Mouse (Mus musculus): ENCODE measurements around the gene F2rl1.
"Not testable (repeated sequence)": the region's sequence is repeated elsewhere in the genome, so short reads cannot be mapped to it uniquely, and the experiment has no call there.

The F2rl1 gene

GRCm38 (mm10) chr13:95533121-95533520 lies 8.1 kb upstream of the F2rl1 start:
- DNase-seq: not testable (repeated sequence)

- peak; percentile 33 for DNase-seq
Measured at GRCm38 (mm10) chr13:95531273-95532045, 6.4 kb upstream of the F2rl1 start.

GRCm38 (mm10) chr13:95529246-95529645 lies 4.2 kb upstream of the F2rl1 start:
- no peak for DNase-seq

- DNase-seq: no peak
Measured at GRCm38 (mm10) chr13:95524424-95524673, 678 bp downstream of the F2rl1 start.

DNA sequence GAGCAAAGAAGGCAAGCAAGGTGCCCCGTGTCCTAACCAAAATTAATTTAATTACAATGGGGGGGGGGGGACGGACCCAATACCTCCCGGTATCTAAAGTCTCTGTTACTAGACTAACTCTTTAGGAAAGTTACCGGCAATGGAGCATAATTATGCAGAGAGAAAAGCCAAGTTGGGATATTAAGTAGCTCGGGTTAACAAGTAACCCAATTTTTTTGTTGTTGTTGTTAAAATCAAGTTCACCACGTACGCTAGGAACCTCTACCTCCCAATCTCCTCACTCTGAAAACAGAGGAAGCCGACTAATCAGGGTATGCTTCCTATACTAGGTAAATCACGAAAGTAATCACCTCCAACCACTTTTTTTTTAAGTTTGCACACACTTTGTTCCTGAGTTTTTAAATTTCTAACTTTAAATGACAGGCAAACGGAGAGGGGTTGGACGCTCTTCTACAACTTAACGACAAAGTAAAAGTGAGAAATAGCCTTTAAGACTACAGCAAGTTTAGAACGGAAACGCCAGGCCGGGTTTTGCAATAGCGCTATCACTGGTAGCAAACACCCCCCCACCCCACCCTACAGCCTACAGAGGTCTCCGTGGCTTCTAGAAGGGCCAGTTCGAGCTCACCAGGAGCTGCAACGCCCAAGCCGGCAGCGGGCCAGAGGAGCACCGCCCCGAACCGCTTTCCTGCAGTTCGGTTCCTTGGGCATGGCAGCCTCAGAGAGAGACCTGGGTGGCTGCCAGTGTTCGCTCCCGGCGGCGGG lies 1.2 kb downstream of the F2rl1 start:
- DNase-seq: peak; percentile 79

- DNase-seq: no peak
Measured at GRCm38 (mm10) chr13:95522176-95522575, 2.9 kb downstream of the F2rl1 start.

GRCm38 (mm10) chr13:95521029-95521428 lies 4.0 kb downstream of the F2rl1 start:
- DNase-seq: no peak

DNA sequence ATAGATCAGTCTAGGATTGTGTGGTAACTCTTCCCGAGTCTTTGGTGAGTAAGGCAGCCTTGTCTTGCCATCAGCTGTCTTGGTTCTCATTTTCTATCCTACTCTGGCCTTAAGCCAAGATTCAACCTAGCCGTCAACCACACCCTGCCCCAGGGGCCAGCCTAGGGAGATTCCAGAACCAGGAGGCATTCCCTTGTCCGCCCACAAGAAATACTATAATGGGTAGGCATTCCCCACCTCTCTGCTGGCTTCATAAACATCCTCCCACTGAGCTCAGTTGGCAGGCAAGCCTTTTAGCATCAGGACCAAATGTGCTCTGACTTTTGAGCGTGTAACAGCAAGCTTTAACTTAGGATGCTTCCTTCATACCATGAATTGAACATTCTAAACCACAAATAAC lies 10.3 kb downstream of the F2rl1 start:
- DNase-seq: no peak

DNA sequence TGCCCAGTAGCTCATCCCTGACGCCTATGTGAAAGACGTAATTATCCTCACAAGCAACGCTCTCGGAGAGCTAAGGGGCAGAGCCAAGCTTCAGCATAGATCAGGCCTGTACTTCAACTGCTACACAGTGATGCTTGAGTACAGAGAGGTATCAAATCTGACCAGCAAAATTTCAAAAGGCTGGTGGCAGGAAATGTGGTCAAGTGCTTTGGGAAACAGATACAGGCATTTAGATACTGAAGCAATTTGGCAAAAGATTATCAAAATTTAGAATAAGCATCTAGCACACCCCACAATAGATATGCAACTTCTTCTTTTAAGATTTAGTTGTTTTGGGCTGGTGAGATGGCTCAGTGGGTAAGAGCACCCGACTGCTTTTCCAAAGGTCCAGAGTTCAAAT lies 15.0 kb downstream of the F2rl1 start:
- no peak for DNase-seq

GRCm38 (mm10) chr13:95503279-95503917 lies 21.6 kb downstream of the F2rl1 start:
- DNase-seq: peak; percentile 56

GRCm38 (mm10) chr13:95496601-95497000 lies 28.4 kb downstream of the F2rl1 start:
- no peak for DNase-seq

GRCm38 (mm10) chr13:95494812-95495211 lies 30.2 kb downstream of the F2rl1 start:
- DNase-seq: peak; percentile 27

DNA sequence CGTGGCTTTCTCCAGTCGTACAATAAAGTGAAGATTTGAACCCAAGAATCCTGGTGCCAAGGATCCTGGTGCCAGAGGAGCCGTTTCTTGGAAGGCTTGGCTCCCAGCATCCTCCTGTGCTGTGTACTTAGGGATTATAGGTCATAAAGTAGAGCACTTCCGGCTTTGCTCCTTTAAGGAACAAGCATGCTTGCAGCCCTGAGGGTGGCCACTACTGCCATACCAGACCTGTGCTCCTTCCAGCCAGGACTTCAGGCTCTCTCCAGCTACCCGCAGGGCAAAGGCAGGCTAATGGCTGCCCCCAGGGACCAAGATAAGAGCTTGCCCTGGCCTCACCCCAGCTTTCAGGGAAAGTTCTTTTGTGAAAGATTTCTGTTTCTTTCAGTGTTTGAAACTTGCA lies 31.7 kb downstream of the F2rl1 start:
- DNase-seq: no peak

DNA sequence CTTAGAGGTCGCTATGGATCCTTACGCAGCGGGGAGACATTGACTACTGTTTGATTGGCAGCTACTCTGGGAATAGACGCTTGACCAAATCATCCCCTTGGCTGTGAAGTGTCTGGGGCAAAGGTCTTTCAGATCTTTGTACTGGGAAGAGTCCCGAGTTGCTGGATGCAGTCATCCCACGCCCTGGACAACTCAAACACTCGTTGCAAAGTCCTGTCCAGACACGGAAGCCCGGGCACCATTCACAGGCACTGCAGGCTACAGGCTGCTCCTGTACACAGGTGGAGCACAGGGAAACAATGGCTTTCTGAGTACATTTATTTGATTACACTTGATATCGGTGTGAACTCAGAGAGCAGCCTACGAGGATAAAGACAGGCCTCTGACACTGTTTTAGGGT lies 33.7 kb downstream of the F2rl1 start:
- DNase-seq: no peak

GRCm38 (mm10) chr13:95484664-95485063 lies 40.4 kb downstream of the F2rl1 start:
- DNase-seq: peak; percentile 52

GRCm38 (mm10) chr13:95481428-95481827 lies 43.6 kb downstream of the F2rl1 start:
- DNase-seq: peak; percentile 89

DNA sequence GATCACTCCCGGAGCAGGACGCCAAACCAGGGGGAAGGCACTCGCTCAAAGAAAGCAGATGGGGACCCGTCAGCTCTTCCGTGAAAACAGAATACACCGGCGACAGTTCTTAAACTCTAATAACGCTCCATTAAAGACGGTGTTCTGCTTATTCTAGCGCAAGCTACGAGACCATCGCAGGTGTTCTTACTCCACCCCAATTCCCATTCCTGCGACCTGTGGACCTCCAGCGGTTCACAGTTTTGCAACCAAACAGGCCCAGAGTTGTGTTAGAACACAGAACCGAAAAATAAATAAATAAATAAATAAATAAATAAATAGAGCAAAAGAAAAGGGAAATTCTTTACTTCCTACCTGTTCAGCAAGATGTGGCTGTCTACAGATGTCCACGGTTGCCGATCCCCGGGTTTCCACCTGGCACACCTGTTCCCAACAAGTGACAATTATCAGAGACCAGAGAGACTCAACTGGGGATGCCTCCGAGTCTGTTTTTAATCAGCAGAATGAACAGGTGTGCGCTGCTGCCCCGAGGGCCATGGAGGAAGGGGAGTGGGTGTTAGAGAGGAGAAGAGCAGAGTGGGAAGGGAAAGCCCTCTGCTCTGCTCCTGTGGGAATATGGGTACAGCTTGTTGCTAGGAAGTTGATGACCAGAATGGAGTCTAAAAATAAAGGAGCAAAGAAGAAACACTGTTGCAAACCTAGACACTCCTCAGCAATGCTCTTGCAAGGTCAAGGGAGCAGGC lies 46.2 kb downstream of the F2rl1 start, which contains the start of gene S100z:
Gene S100z (minus strand): TSS at position 51 of the 743 bp plus-strand sequence.
- no peak for DNase-seq

DNA sequence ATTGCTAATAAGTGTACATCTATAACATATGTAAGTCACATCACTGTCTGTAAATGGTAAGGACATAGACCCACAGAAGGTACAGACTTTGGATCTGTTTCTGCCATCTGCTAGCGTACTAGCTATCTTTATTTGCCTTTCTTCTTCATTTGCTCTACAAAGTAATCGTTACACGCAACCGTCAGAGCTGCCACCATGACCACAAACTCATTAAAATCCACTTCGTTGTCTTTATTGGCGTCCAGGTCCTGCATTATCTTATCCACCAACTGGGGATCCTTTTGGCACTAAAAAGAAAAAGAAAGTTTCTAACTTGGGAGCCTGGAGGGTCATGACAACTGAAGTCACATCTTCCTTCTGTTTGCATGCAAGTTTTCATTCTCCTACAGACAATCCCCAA lies 47.9 kb downstream of the F2rl1 start:
- DNase-seq: no peak

DNA sequence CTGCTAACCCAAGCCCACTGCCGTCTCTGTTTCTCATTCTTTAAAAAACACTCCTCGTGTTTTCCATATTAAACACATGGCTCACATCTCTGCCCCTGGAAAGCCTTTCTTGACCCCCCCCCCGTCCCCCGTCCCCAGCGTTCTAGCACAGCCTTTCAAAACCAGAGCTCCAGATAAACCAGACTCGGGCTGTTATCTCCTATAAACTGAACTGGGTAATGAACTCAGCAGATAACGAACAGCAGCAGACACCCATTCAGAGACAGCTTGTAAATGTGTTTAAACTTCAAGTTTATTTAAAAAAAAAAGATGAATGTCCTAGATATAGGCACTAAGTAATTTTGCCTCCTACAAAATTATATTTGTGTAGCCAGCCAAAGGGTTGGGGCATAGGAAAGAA lies 49.9 kb downstream of the F2rl1 start:
- DNase-seq: no peak

DNA sequence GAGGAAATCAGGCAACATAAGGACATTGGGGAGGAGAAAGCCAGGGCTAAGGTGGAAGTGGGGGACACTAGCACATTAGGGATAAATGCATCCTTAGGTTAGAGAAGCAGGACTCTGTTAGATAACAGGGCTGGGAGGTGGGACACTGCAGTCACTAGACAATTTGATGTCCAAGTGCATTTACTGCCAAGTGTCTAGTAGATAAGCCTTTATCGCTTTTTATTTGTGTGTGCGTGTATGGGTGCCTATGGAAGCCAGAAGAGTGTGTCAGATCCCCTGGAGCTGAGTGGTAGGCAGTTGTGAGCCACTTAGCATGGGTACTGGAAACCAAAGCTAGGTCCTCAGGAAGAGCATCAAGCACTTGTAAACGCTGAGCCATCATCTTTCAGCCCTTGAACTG lies 50.7 kb downstream of the F2rl1 start:
- DNase-seq: no peak

- DNase-seq: no peak
Measured at GRCm38 (mm10) chr13:95470970-95471369, 54.1 kb downstream of the F2rl1 start.

All from lung, postnatal 36 days (tissue).